Mouse (Mus musculus) ES-Bruce4 (cell line): ENCODE data around the gene Zfp146.
"Not testable (repeated sequence)": the region's sequence is repeated elsewhere in the genome, so short reads cannot be mapped to it uniquely, and the experiment has no call there.

Source experiments
- CTCF ChIP-seq: IDR thresholded peaks from one replicate; pipeline ENCODE4 v1.8.1; 2011; ENCODE audit warnings: low read depth, low read length
- POLR2A ChIP-seq: IDR thresholded peaks from one replicate; pipeline ENCODE4 v1.8.1; 2011; ENCODE audit warnings: low read length; ENCODE audit not compliant: insufficient read depth

- not testable (repeated sequence) for TF ChIP-seq CTCF, POLR2A
Observed at GRCm38 (mm10) chr7:30117935-30118334, 51.6 kb downstream of the Zfp146 start.
